Mouse (Mus musculus) adrenal gland, adult 10 weeks (tissue): Measurements from ENCODE around the gene Cnksr3. TPM values are rescaled to one million over a fixed set of nuclear protein-coding genes. Genes with fewer than 3 reads are reported as not detected.

ENCODE experiments used
- polyA plus RNA-seq: library from polyadenylated mRNA; stranded (reverse); fragments of 350-450 nt; fragmentation: Illumina TruSeq; extraction: RNeasy Lipid Tissue Mini Kit (QIAGEN cat#74804); gene quantifications from one replicate; pipeline ENCODE4 v1.2.3, GENCODE M21; 2014; ENCODE audit warnings: low read depth, low replicate concordance

Cnksr3 gene
- 8.3 TPM for polyA plus RNA-seq

GRCm38 (mm10) chr10:7211696-7212482 lies at the start of gene Cnksr3:
Gene Cnksr3 (minus strand): TSS chr10:7212237.

Other genes with a start within 250 kb of the Cnksr3 start
- 0.64 TPM for gene Ipcef1, start 159.8 kb downstream of the Cnksr3 start, polyA plus RNA-seq